Mouse (Mus musculus): Measurements from ENCODE around the gene Rpl27a.

- no peak for TF ChIP-seq TAL1 (IDR thresholded peaks at IDR 0.05; ENCODE audit: low read length)
- TF ChIP-seq GATA1 (IDR thresholded peaks at IDR 0.05; ENCODE audit: low read length), result no peak
These were observed at the start of gene Rpl27a for GRCm38 (mm10) chr7:109518838-109519696.
